Mouse (Mus musculus): Measurements from ENCODE around the gene Lrig3.
A peak's percentile ranks its signal among the peaks of the same experiment; 100 is the strongest.

Gene Lrig3

DNA sequence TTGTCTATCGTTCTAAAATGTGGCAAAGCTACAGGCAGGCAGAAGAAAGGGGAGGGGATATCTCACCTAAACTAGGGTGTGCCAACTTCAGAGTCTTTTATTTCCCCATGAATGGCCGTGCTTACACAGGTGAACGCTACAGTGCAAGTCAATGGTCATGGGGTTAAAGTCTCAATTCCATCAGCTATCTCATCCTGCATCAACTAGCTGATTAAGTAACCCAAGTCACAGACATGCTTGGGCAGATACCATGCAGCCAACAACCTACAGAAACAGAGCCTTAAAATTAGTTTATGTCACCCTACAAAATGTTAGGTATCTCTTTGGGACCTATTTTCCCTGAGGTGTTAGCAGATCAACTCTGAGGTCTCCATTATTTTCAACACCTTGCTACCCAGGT is 1.3 kb upstream of the Lrig3 start:
- DNase-seq (ENCODE audit: low spot score): no peak

DNA sequence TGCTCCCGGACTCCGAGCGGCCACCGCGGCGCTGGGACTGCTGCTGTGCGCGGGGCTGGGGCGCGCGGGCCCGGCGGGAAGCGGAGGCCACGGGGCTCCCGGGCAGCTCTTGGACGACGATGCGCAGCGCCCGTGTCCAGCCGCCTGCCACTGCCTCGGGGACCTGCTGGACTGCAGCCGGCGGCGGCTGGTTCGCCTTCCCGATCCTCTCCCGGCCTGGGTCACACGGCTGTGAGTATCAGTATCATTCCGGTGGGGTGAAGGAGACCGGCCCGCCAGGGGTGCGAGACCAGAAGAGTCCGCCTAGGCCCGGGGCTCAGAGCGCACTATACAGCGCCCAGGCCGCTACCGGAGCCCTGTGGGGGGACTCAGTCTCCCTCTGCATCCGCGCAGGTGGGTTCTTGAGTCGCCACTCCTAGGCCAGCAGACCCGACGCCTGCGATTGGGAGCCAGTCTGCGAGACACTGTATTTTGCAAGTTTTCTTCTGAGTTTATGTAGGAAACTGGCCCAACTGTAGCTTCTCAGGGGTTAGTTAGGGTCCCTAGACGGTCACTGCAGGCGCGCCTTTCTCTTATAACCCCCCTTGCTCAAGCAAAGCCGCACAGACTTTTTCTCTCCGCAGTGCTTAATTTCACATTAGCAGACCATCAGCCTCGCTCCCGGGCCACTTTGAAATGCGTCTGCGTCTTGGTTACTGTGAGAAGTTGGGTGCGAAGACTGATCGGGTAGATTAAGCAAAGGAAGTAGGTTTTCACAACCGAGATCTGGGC is 698 bp downstream of the Lrig3 start:
- peak; percentile 72 for DNase-seq (ENCODE audit: low spot score)

DNA sequence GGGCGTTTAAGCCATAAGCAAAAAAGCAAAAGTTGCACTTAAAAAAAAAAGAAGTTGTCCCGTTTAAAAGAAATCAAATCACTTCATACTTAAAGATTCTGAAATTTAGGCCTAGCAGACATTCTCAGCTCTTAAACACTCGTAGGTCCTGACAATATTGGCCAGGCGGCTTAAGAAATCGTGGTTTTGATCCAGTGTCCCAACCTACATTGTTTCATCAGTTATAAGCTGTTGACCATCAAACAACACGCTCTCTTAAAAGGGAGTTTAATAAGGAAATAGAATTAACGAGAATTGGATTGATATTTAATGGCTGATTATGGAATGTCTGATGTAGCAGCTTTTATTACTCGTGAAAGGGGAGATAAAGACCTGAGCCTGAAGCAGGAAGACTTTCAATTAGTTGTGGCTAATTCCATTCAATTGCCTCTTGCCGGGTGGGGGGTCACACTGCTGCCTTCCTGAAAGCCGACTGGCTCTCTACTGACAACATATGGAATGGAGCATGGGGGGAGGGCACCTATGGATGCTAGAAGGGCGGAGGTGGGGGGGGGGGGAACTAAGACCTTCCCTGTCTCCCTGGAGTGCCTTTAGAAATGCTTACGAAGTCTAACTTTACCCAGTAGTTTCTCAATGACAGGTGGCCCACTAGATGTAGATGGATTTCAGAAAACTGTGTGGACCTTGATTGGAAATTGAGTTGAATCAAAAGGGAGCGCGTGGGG is 1.6 kb downstream of the Lrig3 start:
- no peak for DNase-seq (ENCODE audit: low spot score)

DNA sequence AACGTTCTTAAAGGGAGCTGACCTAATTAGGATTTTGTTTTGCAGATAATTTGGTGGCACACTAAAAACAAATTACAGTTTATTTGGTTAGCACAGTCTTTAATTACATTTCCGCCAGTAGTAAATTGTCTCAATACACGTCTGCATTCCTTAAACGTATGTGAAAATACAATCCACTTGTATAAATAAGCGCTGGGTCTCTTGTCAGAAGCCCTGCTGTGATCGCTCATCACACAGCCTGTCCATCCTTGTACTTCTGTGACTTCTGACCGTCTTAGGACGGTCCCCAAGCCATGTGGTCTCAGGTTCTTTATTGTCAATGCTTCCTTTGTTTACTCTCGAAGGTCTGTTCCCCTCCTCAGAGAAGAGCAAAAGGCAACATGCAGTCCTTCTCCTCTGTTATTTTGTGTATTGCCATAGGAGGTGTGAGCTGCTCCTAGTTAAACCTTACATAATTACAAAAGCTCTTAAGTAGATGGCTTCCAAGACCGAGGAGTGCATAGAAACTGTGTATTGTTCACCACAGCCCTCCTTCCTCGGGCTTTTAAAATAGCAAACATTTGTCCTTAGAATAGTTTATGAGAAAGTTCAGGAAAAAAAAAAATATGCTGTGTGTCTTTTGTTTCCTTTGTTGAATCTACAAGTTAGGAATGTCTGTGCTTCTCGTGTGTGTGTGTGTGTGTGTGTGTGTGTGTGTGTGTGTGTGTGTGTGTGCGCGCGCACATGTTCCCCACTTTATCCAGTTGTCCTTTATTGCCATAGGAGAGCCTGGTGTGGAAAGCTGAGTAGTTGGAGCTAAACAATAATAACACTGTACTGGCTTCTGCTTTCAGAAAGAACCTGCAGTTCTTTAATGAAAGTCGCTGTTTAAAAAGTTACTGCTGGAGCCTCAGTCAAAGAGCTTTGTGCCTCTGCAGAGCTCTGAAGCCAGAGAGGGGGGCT is 2.5 kb downstream of the Lrig3 start:
- peak; percentile 80 for DNase-seq (ENCODE audit: low spot score)

DNA sequence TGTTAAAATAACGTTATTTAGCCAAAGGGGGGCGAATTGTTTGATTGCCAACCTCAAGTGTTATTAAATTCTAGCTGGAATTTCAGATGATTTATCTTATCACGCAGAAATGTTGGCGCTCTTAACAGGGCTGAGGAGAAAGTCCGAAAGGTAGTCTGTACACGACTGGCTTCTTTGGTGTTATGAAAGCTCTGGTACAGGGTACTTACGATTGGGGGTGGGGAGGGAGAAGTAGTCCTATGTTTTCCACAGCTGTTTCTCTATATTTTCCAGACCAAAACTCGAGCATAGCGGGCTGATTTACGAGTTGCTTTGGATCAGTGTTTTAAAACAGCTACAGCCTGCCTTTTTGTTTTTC is 3.1 kb downstream of the Lrig3 start:
- peak; percentile 65 for DNase-seq (ENCODE audit: low spot score)

DNA sequence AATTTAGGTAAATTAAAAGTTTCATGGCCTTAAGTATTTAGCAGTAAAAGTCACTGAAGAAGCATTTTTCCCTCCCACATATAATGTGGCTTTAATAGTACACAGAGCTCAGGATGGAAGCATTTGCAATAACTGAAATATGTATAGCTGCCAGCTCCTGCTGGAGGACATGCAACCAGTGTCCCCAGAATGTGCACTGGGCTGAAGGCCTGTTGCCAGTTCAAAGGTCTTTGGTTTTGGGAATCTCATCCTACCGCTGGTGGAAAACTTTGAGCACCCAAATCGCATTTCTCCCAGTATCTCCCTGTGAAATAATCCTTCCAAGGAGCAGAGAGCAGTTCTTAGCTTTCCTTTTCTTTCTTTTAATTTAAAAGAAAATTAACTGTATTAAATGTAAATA is 4.1 kb downstream of the Lrig3 start:
- no peak for DNase-seq (ENCODE audit: low spot score)

DNA sequence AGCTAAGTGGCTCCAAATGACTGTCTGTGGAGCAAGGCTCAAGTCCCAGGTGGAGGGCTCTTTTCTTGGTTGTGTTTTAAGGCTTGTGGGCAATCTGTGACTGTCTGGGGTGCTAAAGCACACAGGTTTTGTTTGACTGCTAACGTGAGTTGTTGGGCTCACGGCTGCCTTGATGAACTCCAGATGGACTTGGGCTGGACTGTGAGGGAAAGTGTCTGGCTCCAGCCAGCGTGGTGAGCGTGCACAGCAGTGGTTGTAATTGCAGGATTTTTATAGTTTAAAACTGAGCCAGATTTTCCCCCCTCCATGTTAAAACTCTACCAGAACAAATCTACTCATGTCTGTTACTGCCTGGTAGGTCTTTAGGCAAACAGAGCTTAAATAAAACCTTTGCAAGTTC is 4.5 kb downstream of the Lrig3 start:
- DNase-seq (ENCODE audit: low spot score): peak; percentile 79

DNA sequence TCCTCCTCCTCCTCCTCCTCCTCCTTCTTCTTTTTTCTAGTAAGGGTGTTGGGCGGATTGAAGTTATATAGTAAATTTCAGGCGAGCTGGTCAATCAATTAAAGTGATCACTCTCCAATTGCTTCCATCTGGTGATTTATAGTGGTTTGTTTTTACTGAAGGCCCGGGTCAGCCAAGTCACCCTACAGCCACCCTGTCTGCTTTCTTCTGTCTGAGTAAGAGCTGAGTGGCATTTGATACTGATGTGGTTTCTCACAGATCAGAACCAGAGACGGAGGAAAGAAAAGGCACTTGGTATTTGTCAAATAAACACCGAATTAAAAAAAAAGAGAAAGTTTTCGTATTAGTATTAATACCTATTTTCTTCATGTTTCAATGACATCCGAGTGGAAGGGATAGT is 7.8 kb downstream of the Lrig3 start:
- DNase-seq (ENCODE audit: low spot score): peak; percentile 61

DNA sequence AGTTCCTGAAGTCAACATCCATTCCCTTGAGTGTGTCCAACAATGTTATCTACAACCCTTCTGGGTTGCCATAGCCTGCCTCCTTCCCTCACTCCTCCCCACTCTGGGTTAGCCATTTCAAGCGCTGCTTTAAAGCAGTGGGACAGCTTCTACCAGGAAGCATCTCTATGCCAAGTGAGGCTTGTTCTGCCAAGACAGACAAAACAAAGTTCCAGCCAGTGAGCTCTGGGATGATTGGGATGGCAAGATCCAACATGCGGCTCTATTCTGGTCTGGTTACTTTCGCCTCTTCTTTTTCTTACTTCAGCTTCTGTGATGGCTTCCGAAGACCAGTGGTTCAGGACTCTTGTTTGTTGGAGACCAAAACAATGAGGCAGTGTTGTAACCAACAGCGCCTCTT is 16.0 kb downstream of the Lrig3 start:
- DNase-seq (ENCODE audit: low spot score): no peak

DNA sequence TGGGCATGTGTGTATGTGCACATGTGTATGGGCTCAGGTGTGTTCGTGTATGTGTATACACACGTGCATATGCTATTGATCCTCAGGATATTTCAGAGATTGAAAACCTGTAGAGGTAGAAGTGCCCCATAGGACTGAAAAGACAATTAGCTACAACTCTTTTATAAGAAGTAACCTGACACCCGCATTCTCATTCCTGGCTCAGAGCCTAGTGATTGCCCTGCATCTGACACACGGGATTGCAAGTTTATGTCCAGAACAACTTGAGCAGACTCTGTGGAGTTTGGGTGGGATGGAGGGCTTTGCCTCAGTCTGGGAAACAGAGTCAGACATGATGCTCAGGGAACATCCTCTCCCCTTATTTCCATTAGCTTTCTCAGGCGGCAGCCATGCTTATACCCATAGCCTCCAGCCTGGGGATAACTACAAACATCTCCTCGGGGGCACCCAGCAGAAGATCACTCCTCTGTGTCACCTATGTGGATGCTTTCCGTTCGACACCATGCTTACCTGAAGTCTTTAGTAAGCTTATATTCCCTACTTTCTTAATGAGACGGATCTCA is 18.6 kb downstream of the Lrig3 start:
- DNase-seq (ENCODE audit: low spot score): no peak

DNA sequence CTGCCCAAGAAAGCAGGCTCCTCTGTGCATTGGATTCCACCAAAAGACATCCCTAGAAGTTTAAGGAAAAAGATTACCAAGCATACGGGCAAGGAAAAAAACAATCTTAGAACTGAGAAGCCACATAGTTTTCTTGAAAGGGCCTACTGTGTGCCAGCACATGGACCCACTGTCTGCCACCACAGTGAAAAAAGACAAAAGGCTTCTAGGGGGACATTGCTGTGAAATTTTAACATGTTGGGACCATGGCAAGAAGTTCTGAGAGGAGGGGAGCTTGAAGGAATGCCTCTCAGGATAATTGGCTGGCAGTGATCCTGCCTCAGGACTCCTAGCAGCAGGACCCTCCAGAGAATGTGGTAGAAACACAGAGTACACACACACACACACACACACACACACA is 19.8 kb downstream of the Lrig3 start:
- no peak for DNase-seq (ENCODE audit: low spot score)

DNA sequence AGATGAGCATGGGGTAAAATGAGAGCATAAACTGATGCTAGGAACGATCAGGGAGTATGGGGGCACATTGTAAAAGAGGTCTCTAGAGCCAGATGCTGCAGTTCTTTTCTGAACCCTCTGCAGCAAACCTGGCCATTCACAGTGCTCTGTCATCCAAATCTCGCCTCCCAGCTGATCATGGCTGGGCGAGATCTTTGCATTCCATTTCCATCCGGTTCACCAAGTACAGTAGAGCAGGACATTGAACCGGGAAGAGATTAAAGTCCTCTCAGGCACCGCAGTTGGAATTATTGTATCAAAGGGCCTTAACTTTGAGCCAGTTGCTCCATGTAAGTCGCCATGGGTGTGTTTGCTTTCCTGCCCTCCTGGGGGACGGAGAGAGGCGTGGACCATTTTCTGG is 20.5 kb downstream of the Lrig3 start:
- DNase-seq (ENCODE audit: low spot score): no peak

DNA sequence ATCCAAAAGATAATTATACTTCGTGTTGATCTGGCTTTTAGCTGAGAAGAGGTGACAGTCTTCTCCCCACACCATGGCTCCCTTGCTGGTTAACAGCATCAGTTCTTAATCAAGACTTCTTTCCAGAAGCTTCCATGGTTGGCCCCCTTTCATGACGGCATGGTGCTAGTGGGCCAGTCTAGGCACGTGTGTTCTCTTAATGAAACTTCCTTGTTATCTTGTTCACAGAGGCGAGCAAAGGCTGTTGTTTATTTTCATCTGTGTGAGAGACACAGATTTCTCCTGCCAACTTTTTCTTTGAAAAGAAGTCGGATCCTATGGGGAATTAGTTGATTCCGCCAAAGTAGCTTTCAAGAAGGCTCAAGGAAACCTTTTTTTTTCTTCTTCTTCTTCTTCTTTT is 21.3 kb downstream of the Lrig3 start:
- DNase-seq (ENCODE audit: low spot score): no peak

DNA sequence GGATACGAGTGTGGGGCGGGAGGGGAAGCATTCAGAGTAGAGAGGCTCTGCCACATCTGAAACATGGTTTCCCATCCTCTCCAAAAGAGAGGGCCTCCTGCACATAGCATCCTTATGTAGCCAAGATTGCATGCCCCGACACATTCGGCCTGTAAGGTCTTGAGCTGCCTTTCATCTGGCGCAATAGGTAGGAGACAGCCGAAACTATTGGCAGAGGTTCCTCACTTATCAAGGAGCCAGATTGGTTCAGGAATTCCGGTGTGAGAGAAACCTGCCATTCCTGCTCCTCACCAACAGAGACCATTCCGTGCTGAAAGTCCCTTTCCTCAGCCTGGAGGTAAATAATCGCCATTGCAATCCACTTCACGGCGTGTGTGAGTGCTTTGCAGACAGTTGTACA is 22.1 kb downstream of the Lrig3 start:
- DNase-seq (ENCODE audit: low spot score): no peak

DNA sequence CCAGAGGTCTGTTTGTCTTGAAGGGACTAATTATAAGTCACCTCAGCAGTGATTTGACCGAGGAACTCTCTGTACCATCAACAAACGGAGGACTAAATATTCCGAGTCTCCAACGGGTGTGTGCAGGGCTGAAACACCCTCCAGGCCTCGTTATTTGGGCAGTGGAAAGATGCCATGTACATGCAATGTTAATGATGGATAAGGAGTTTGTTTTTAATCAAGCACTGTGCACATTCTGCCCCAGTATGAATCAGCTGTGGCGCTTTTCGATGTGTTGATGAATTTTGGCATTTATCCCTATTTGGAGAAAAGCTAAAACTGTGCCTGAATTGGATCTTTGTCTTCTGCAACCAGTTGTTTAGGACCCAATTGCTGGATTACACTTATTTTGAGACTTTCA is 23.9 kb downstream of the Lrig3 start:
- DNase-seq (ENCODE audit: low spot score): no peak

DNA sequence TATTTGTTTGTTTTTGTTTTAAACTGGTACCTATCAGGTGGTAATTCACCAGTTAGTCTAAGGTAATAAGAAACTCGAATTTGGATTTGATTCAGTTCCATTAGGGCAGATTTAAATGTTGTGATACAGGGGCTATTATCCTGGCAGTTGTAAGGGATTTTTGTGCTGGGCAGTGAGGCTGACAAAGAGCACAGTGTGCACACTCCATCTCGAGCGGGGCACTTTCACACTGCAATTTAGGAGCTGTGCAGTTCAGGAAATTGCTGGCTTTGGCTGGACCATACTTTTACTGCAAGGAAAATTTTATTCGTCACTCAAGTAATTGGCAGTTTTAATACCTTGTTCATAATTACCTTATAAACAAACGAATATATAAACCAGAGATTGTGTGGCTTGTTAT is 24.4 kb downstream of the Lrig3 start:
- no peak for DNase-seq (ENCODE audit: low spot score)

DNA sequence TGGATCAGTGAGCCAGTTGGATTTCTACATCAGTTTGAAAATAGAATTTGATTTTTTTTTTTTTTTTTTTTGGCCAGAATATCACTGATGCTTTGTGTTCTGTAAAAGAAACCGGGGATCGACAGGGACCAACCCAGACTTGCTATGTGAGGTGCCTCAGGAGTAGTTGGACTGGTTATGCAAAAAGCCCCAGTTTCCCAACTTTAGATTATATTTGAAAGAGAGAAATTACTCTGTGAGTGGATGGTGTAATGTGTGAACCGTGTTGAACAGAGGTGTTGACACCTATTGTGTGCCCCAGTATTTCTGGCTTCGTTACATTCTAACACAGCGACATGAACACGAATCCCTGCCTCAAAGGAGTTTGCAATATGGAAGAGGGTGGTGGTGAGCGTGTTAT is 25.9 kb downstream of the Lrig3 start:
- no peak for DNase-seq (ENCODE audit: low spot score)

DNA sequence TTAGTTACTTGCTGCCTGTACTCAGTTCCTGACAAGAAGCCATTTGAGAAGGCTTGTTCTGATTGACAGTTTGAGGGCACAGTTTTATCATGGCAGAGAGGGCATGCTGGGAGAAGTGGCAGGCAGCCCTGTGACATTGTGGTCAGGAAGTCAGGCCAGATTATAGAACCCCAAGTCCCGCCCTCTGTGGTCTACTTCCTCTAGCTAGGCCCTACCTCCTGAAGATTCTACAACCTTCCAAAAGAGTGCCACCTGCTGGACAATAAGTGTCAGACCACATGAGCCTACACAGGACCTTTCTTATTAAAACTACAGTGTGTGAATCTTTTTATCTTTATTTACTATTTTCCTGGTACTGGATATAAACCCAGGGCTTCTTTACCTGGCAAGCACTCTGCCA is 28.9 kb downstream of the Lrig3 start:
- peak; percentile 77 for DNase-seq (ENCODE audit: low spot score)

DNA sequence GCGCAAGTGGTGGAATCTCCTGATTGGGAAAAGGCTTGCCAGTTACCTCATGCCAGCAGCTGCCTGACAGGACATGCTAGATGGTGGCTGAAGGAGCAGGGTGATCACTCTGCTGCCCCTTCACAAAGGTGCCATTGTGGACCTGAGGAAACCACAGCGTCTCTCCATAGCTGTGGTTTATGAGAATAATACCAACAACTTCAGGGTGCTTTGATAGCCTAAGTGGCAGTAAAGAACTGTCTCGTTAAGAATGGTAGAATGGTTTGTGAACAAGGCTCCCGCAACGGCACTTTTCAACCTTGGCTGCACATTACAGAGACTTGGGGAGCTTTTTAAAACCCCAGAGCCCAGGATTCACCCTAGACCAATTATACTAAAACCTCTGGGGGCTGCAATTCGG is 29.7 kb downstream of the Lrig3 start:
- no peak for DNase-seq (ENCODE audit: low spot score)

DNA sequence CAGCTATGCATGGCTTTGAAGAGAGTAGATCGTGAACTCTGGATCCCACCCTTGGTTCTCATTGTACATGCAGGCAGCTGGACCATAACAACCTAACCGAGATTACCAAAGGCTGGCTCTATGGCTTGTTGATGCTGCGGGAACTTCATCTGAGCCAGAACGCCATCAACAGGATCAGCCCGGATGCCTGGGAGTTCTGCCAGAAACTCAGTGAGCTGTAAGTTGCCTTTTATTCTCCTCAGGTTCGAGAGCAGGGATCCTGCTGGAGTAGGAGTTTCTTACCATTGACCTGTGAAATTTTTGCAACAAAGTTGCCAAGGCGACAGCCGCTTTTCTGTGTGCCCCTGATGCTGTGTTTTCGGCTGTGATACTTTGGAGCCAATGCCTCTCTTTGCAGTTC is 31.0 kb downstream of the Lrig3 start:
- peak; percentile 27 for DNase-seq (ENCODE audit: low spot score)

DNA sequence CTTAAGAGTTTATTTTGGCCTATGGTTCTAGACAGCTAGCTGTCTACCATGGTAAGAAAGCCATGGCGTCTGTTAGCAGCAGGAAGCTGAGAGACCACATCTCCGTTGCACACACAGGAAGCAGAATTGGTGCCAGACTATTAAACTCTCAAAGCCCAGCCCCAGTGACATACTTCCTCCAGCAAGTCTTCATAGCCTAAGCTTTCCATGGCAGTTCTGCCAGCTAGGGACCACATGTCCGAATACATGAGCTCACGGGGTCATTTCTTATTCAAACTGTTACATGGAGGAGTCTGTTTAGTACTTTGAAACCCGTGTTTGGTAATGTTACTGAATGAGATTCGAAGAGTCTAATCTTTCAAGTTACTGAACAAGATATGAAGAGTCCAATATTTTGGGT is 33.6 kb downstream of the Lrig3 start:
- DNase-seq (ENCODE audit: low spot score): no peak

DNA sequence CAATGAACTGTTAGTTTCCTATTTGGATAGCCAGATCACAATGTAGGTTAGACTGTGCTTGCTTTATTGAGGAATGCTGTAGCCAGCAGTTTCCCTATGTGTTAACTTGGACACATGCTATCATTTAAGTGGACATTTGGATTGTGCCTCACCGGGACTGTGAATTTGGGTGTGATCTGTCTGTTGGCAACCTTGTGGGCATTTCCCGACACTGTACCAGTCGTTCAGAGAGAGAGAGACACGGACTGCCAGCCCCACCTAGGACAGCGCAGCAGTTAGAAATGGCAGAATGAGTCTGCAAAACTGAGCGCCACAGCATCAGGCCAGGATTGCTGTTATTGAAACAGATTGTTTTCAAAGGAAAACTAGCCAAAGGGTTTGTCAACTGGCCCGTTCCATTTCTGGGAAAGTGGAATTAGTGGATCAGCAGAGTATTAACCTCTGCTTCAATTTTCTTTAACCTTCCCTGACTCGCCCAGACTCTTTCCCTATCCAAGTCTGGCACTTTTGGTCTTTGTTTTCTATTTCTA is 35.0 kb downstream of the Lrig3 start:
- DNase-seq (ENCODE audit: low spot score): no peak
